Mouse (Mus musculus): ENCODE data around the gene Slx1b. TPM values are rescaled to one million over a fixed set of nuclear protein-coding genes. Genes with fewer than 3 reads are reported as not detected.
A peak's percentile ranks its signal among the peaks of the same experiment; 100 is the strongest.

Gene Slx1b
- polyA plus RNA-seq, 1 experiment from 2014 or later, result 7.1 TPM

- DNase-seq (ENCODE audit: low spot score), result no peak
- H3K4me3 ChIP-seq (replicated peaks; ENCODE audit: low read depth, low read length), result no peak overlapping the region
- TF ChIP-seq CTCF (IDR thresholded peaks at IDR 0.05; ENCODE audit: low read depth), result no peak
- ATAC-seq (replicated peaks; ENCODE audit: low FRiP score, low read depth), result no peak
- H3K9me3 ChIP-seq (replicated peaks; ENCODE audit: low read length), result no peaks in the 10 kb centered on the region
- H3K36me3 ChIP-seq (ENCODE audit: insufficient read depth, low read length), result no peaks in the 10 kb centered on the region
- H3K4me2 ChIP-seq (ENCODE audit: low read length), result no peak overlapping the region
- no peaks in the 10 kb centered on the region for H3K4me1 ChIP-seq (replicated peaks; ENCODE audit: insufficient read depth, low read length)
- no peaks in the 10 kb centered on the region for H3K27me3 ChIP-seq (ENCODE audit: insufficient read depth, low read length)
- H3K9ac ChIP-seq (ENCODE audit: low read depth, low read length), result no peak overlapping the region
- 77% methylated on average over 4 of the region's 4 CpGs for WGBS
- no peak overlapping the region for H3K27ac ChIP-seq
These were observed 20.1 kb upstream of the Slx1b start for GRCm38 (mm10) chr7:126715679-126716078.

GRCm38 (mm10) chr7:126711910-126712309 is 16.3 kb upstream of the Slx1b start:
- no peak for TF ChIP-seq CTCF (IDR thresholded peaks at IDR 0.05; ENCODE audit: low read depth)
- Histone ChIP-seq H3K27ac (no peak overlapping the region), H3K9ac (ENCODE audit: low read depth, low read length) (no peak overlapping the region), H3K9me3 (replicated peaks; ENCODE audit: low read length) (no peaks in the 10 kb centered on the region), H3K36me3 (ENCODE audit: insufficient read depth, low read length) (no peaks in the 10 kb centered on the region), H3K27me3 (ENCODE audit: insufficient read depth, low read length) (no peaks in the 10 kb centered on the region), H3K4me2 (ENCODE audit: low read length) (no peak overlapping the region), H3K4me3 (replicated peaks; ENCODE audit: low read depth, low read length) (no peak overlapping the region), H3K4me1 (replicated peaks; ENCODE audit: insufficient read depth, low read length) (no peaks in the 10 kb centered on the region)
- ATAC-seq (replicated peaks; ENCODE audit: low FRiP score, low read depth) (no peak), DNase-seq (ENCODE audit: low spot score) (no peak)
- 78% methylated on average over 3 of the region's 3 CpGs for WGBS

- no peaks in the 10 kb centered on the region for H3K4me1 ChIP-seq (replicated peaks; ENCODE audit: insufficient read depth, low read length)
- whole genome bisulfite sequencing, result 68% methylated on average over 4 of the region's 4 CpGs
- DNase-seq (ENCODE audit: low spot score) (no peak), ATAC-seq (replicated peaks; ENCODE audit: low FRiP score, low read depth) (no peak)
- H3K4me2 ChIP-seq (ENCODE audit: low read length), result no peak overlapping the region
- no peaks in the 10 kb centered on the region for H3K27me3 ChIP-seq (ENCODE audit: insufficient read depth, low read length)
- no peaks in the 10 kb centered on the region for H3K9me3 ChIP-seq (replicated peaks; ENCODE audit: low read length)
- TF ChIP-seq CTCF (IDR thresholded peaks at IDR 0.05; ENCODE audit: low read depth), result no peak
- no peak overlapping the region for H3K9ac ChIP-seq (ENCODE audit: low read depth, low read length)
- H3K36me3 ChIP-seq (ENCODE audit: insufficient read depth, low read length), result no peaks in the 10 kb centered on the region
- H3K27ac ChIP-seq, result no peak overlapping the region
- no peak overlapping the region for H3K4me3 ChIP-seq (replicated peaks; ENCODE audit: low read depth, low read length)
These were observed 14.7 kb upstream of the Slx1b start for GRCm38 (mm10) chr7:126710266-126710665.

- Histone ChIP-seq H3K9ac (ENCODE audit: low read depth, low read length) (no peak overlapping the region), H3K36me3 (ENCODE audit: insufficient read depth, low read length) (no peaks in the 10 kb centered on the region), H3K27ac (no peak overlapping the region), H3K4me1 (replicated peaks; ENCODE audit: insufficient read depth, low read length) (peaks cover 5% of the 10 kb centered on the region), H3K4me2 (ENCODE audit: low read length) (no peak overlapping the region), H3K27me3 (ENCODE audit: insufficient read depth, low read length) (no peaks in the 10 kb centered on the region; the same call in 1 of the 2 replicates), H3K4me3 (replicated peaks; ENCODE audit: low read depth, low read length) (no peak overlapping the region), H3K9me3 (replicated peaks; ENCODE audit: low read length) (no peaks in the 10 kb centered on the region)
- WGBS, result 84% methylated on average over 10 of the region's 10 CpGs
- no peak for DNase-seq (ENCODE audit: low spot score)
- no peak for TF ChIP-seq CTCF (IDR thresholded peaks at IDR 0.05; ENCODE audit: low read depth)
- no peak for ATAC-seq (replicated peaks; ENCODE audit: low FRiP score, low read depth)
These were observed 12.8 kb upstream of the Slx1b start for GRCm38 (mm10) chr7:126708175-126708952.

- WGBS, result 89% methylated on average over 19 of the region's 19 CpGs
- Histone ChIP-seq H3K9me3 (replicated peaks; ENCODE audit: low read length) (no peaks in the 10 kb centered on the region), H3K27ac (no peak within 1 kb of the TSS), H3K27me3 (ENCODE audit: insufficient read depth, low read length) (no peaks in the 10 kb centered on the region; the same call in 1 of the 2 replicates), H3K4me1 (replicated peaks; ENCODE audit: insufficient read depth, low read length) (peaks cover 5% of the 10 kb centered on the region), H3K9ac (ENCODE audit: low read depth, low read length) (no peak within 1 kb of the TSS), H3K4me2 (ENCODE audit: low read length) (no peak within 1 kb of the TSS), H3K36me3 (ENCODE audit: insufficient read depth, low read length) (no peaks in the 10 kb centered on the region), H3K4me3 (replicated peaks; ENCODE audit: low read depth, low read length) (no peak within 1 kb of the TSS)
- DNase-seq (ENCODE audit: low spot score), result no peak
- ATAC-seq (replicated peaks; ENCODE audit: low FRiP score, low read depth), result no peak
- no peak for TF ChIP-seq CTCF (IDR thresholded peaks at IDR 0.05; ENCODE audit: low read depth)
These were observed 12.0 kb upstream of the Slx1b start, which contains the start of gene Coro1a for GRCm38 (mm10) chr7:126707442-126708174. Gene Coro1a, minus strand, starts transcription at chr7:126707787.

GRCm38 (mm10) chr7:126704121-126704980 is 8.8 kb upstream of the Slx1b start:
- no peaks in the 10 kb centered on the region for H3K36me3 ChIP-seq (ENCODE audit: insufficient read depth, low read length)
- H3K27me3 ChIP-seq (ENCODE audit: insufficient read depth, low read length), result no peaks in the 10 kb centered on the region; the same call in 1 of the 2 replicates
- DNase-seq (ENCODE audit: low spot score) (peak; percentile 72), ATAC-seq (replicated peaks; ENCODE audit: low FRiP score, low read depth) (peak; percentile 25; the same call in 1 of the 2 replicates)
- H3K9ac ChIP-seq (ENCODE audit: low read depth, low read length), result peak overlapping the region; percentile 32; the same call in 1 of the 2 replicates
- H3K4me2 ChIP-seq (ENCODE audit: low read length), result peak overlapping the region; percentile 67
- TF ChIP-seq CTCF (IDR thresholded peaks at IDR 0.05; ENCODE audit: low read depth), result 0 out of 2 replicates have a peak, but pooled peaks have one; percentile 15
- WGBS, result 2% methylated on average over 39 of the region's 39 CpGs
- H3K27ac ChIP-seq, result no peak overlapping the region
- H3K9me3 ChIP-seq (replicated peaks; ENCODE audit: low read length), result no peaks in the 10 kb centered on the region
- H3K4me3 ChIP-seq (replicated peaks; ENCODE audit: low read depth, low read length), result peak overlapping the region; percentile 35
- peaks cover 9% of the 10 kb centered on the region for H3K4me1 ChIP-seq (replicated peaks; ENCODE audit: insufficient read depth, low read length)
